Mouse (Mus musculus): ENCODE measurements around the gene Nell1.

GRCm38 (mm10) chr7:50241634-50242273 lies 267.1 kb downstream of the Nell1 start:
- TF ChIP-seq CTCF (IDR thresholded peaks at IDR 0.05; ENCODE audit: insufficient read depth, low read length) (no peak), POLR2A (IDR thresholded peaks at IDR 0.05; ENCODE audit: borderline replicate concordance, extremely low read depth, low read depth, low read length) (no peak)

Measured in lung, adult 2 months (tissue).